Mouse (Mus musculus) megakaryocyte, embryonic 14.5 days (primary cell): ENCODE data around the gene H2-M1. TPM values are rescaled to one million over a fixed set of nuclear protein-coding genes. Genes with fewer than 3 reads are reported as not detected.

Experiments used
- H3K27me3 ChIP-seq: replicated peaks from 2 replicates; pipeline ENCODE3; 2012; ENCODE audit warnings: inconsistent platforms
- H3K36me3 ChIP-seq: replicated peaks from 2 replicates; pipeline ENCODE3; 2012; ENCODE audit warnings: low read length, inconsistent platforms, mixed read lengths
- H3K4me1 ChIP-seq: 2 replicates; pipeline ENCODE4 v1.6.1; 2012; ENCODE audit warnings: inconsistent platforms
- H3K4me3 ChIP-seq: replicated peaks from 2 replicates; pipeline ENCODE3; 2012; ENCODE audit warnings: moderate library complexity, mild to moderate bottlenecking, inconsistent platforms
- H3K9me3 ChIP-seq: 2 replicates; pipeline ENCODE4 v1.6.1; 2012; ENCODE audit warnings: inconsistent platforms
- FLI1 ChIP-seq: IDR thresholded peaks from 2 replicates; pipeline ENCODE4 v1.6.1; 2012; ENCODE audit warnings: low read length, inconsistent platforms, mixed read lengths
- GATA1 ChIP-seq: IDR thresholded peaks from 3 replicates; pipeline ENCODE4 v1.6.1; 2012; ENCODE audit warnings: mixed read lengths, low read length, inconsistent platforms, borderline replicate concordance
- polyA plus RNA-seq: library from polyadenylated mRNA; stranded (reverse); fragments of >175 nt; gene quantifications from 2 replicates; pipeline ENCODE4 v1.2.3, GENCODE M21; 2012; ENCODE audit warnings: low replicate concordance; ENCODE audit not compliant: insufficient read depth

The H2-M1 gene
- not detected in 2 replicates for polyA plus RNA-seq

DNA sequence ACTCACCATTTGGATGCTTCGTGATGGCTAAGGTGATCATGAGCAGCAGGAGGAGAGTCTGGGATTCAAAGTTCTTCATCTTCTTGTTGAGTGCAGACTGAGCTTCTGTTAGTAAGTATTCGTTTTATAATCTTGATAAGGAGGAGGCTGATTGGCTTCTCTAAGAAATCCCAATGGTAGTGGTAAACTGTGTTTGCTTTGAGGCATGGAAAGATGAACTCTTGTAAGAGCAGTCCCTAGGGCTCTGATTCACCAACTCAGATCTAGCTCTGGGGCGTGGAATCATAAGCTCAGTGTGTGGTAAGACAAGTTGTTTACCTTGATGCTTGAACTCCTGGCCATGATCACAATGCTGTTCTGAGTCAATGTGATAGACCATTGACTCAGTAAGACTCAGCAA, at the start of gene H2-M1:
Gene H2-M1, minus strand, starts transcription at position 101 of the 400 bp plus-strand sequence.
- TF ChIP-seq FLI1 (no peak), GATA1 (no peak)
- Histone ChIP-seq H3K27me3 (no peaks in the 10 kb centered on the region), H3K4me3 (no peak within 1 kb of the TSS), H3K36me3 (no peaks in the 10 kb centered on the region), H3K9me3 (no peaks in the 10 kb centered on the region), H3K4me1 (no peaks in the 10 kb centered on the region)

DNA sequence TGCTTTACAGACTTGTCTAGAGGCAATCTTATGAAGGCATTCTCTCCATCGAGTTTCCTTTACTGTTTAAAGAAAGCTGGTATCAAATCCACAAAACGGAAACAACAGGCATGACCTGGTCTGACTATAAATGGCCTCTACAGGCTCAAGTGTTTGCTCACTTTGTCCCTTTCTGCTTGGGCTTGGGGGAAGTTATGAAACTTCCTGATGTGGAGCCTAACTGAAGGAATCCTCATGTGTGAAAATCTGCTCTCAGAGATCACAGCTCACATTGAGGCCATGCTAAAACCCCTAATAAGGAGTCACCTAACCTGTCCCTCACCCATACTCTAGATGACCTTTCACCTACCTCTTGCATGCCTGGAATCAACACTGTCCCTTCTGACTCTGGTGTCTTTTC, 25.7 kb upstream of the H2-M1 start:
- H3K36me3 ChIP-seq: no peaks in the 10 kb centered on the region
- TF ChIP-seq GATA1: no peak
- no peak for TF ChIP-seq FLI1
- H3K9me3 ChIP-seq: no peaks in the 10 kb centered on the region
- H3K4me3 ChIP-seq: no peak overlapping the region
- H3K27me3 ChIP-seq: no peaks in the 10 kb centered on the region
- no peaks in the 10 kb centered on the region for H3K4me1 ChIP-seq

DNA sequence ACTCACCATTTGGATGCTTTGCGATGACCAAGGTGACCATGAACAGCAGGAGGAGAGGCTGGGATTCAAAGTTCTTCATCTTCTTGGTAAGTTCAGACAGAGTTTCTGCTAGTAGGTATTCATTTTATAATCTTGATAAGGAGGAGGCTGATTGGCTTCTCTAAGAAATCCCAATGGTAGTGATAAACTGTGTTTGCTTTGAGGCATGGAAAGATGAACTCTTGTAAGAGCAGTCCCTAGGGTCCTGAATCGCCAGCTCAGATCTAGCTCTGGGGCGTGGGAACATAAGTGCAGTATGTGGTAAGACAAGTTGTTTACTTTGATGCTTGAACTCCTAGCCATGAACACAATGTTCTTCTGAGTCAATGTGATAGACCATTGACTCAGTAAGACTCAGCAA, 29.5 kb downstream of the H2-M1 start, which contains the start of gene H2-M9:
Gene H2-M9, minus strand, starts transcription at position 101 of the 400 bp plus-strand sequence.
- Histone ChIP-seq H3K27me3 (no peaks in the 10 kb centered on the region), H3K36me3 (no peaks in the 10 kb centered on the region), H3K9me3 (no peaks in the 10 kb centered on the region), H3K4me3 (no peak within 1 kb of the TSS), H3K4me1 (no peaks in the 10 kb centered on the region)
- TF ChIP-seq FLI1: no peak
- TF ChIP-seq GATA1: no peak

Other genes with a start within 250 kb of the H2-M1 start
- not detected in 2 replicates for gene H2-M10.4, start 209.9 kb downstream of the H2-M1 start, polyA plus RNA-seq
- gene H2-M11, start 125.1 kb downstream of the H2-M1 start, polyA plus RNA-seq: not detected in 2 replicates
- gene H2-M9, start 29.6 kb downstream of the H2-M1 start, polyA plus RNA-seq: not detected in 2 replicates
- gene H2-M10.5, start 100.7 kb upstream of the H2-M1 start, polyA plus RNA-seq: not detected in 2 replicates
- not detected in 2 replicates for gene H2-M10.6, start 140.0 kb upstream of the H2-M1 start, polyA plus RNA-seq
- gene Trim26, start 164.9 kb upstream of the H2-M1 start, polyA plus RNA-seq: 2.1 and 17.7 TPM in 2 replicates
- gene Trim15, start 195.0 kb upstream of the H2-M1 start, polyA plus RNA-seq: not detected in 2 replicates
- gene Trim10, start 197.4 kb upstream of the H2-M1 start, polyA plus RNA-seq: 0.27 TPM in 1 of 2 replicates, not detected in the other
- gene Trim40, start 217.9 kb upstream of the H2-M1 start, polyA plus RNA-seq: not detected in 2 replicates
- not detected in 2 replicates for gene Trim31, start 225.9 kb upstream of the H2-M1 start, polyA plus RNA-seq